Mouse (Mus musculus): ENCODE data around the gene Pla2g4c.
"Not testable (repeated sequence)": the region's sequence is repeated elsewhere in the genome, so short reads cannot be mapped to it uniquely, and the experiment has no call there.

The Pla2g4c gene

DNA sequence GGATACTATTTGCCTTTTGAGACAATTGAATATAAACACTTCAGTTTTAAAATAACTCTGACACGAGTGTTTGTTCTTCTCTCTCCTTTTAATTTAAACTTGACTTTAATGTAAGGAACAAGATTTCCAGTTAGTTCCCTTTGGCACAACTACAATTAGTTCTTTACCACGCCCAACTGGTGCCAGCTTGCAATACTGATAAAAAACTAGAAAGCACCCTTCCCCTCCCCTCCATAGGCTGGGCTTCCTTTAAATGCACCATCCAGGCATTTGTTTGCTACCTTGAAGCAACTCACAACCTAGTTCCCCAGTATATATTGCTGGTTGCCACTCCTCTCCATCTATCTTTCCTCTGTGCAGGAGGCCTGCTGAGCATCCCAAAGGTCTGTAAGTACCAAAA, at the start of gene Pla2g4c:
TSS of gene Pla2g4c (plus strand) at position 340 of the 400 bp plus-strand sequence.
- no peak for DNase-seq

DNA sequence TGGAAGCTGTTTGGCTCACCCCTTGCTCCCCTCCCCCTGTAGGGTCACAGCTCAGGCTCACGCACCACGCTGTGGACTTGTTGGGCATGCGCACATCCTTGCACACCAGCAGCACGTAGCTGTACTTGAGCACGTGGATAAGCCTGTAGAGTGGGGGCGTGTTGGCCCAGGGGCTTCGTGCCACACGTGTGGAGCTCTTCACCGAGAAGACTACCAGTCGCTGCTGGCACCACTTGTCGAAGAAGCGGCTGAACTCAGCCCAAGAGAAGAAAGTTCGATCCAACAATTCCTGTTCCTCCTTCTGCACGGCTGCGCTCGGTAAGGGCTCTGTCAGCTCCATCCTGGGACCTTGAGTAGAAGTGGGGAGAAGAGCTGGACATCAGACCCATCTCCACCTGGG, 47.4 kb upstream of the Pla2g4c start, which contains the start of gene Lig1:
TSS of gene Lig1 (plus strand) at position 203 of the 400 bp plus-strand sequence.
- no peak for DNase-seq

DNA sequence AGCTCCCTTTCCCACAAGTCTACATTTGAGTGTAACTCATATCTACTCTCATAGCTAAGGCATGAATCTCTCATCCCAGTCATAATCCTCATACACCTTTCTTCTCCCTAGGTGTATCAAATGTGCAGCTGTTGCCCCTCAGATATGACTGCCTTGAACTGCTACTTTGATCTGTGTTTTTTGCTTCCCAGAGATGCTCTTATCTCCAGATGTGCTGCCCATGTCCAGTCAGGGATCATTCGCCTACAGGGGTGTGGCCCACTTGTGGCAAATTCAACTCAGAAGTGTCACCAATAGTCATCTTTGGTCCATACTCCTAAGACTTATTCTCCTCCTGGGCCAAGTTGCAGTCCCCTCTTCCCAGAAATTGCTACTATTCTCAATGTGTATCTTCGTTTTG, 46.6 kb upstream of the Pla2g4c start:
- no peak for DNase-seq

DNA sequence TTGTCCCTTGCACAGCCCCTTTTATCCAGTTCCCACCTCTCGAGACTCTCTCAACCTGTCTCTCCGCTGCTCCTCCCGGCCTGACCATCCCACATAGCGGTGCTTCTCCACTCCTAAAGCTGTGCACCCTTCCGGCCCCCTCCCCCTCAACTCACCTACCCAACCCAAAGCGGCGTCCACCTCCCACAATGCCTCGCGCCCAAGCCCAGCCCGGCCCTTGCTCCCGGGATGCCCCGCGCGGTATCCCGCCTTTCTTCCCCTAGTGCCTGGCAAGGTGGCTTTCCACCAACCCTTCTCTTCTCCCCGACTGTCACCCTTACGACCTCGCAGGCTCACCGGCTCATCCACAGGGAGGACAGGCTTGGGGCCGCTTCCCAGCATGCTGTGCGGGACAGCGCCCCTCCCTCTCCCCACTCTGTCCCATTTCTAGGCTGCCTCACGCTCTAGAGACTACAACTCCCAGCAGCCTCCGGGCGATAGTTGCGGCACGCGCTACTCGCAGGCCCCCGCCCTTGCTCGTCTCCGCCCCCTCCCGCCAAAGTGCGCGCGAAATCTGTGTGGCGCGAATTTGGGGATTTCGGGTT, 46.1 kb upstream of the Pla2g4c start, which contains the start of gene Zswim9:
TSS of gene Zswim9 (minus strand) at position 414 of the 584 bp plus-strand sequence.
- peak; percentile 95 for DNase-seq

DNA sequence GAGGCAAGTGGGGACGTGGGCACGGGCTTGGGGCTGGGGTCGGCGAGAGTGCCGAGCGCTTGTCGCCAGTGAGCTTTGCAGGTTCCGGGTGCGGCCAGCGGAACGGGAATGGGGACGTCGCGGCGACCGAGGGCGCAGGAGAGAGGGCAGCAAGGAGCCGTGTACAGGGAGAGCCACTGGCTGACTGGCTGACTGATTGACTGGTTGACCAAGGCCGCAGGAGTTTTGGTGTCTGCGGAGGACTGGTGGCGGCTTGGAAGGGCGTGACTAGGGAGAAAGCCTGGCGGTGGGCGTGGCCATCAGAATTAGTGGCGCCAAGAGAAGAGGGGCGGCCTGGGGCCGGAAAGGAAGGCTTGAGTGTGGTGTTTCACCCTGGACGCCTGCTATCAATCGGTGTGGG, 45.5 kb upstream of the Pla2g4c start:
- not testable (repeated sequence) for DNase-seq

DNA sequence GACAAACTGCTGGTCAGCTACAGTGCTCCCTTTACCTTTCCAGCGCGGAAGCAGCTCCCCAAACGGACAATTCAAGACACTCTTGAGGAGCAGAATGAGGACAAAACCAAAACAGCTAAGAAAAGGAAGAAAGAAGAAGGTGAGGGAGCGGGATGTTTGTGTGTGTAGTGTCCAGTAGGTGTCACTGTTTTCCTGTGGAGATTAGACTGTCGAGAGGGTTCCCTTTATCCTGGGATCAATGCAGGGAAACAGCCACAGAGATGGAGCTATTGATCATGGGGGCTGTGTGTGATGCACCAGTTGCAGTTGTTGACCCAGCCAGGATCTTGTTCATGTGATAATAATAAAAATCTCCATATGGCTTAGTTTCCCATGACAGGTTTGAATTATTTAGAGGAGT, 35.8 kb upstream of the Pla2g4c start:
- peak in 1 of 2 experiments; percentile 20 for DNase-seq

DNA sequence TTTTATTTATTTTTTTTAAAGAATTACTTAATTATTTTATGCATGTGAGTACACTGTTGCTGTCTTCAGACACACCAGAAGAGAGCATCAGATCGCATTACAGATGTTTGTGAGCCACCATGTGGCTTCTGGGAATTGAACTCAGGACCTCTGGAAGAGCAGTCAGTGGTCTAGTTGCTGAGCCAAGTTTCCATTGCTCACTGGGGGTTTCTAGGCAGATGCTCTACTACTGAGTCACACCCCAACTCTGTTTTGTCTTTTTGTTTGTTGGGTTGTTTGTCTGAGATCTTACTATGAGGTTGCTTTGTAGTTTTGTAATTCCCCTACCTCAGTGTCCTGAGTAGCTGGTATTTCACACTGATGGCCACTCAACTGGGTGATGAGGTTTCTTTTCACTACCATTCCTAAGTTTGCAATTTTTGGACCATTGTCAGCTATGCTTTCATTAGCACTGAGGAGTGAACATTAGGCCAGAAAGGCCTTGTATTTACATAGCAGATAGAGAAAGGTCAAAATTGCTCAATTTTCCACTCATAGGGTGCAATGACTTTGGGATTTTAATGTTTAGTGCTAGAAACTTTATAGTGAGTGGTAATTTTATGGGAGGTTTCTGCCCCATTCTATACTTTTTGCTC, 34.3 kb upstream of the Pla2g4c start:
- DNase-seq, result no peak

DNA sequence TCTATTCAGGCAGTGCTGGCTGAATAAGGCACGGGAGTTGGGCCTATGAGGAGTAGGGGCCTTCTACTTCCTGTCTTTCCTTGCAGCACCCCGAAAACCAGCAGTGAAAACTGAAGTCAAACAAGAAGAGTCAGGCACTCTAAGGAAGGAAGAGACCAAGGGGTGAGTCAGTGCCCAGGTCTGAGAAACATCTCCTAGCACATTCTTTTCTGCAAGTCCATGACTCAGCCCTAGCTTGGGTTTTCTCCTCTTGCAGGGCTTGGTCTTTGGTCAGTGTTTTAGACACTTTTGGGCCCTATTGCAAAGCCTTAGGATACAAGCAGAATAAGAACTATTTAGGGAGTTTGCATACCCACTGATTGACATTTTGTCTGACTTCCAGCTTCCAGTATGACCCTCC, 33.1 kb upstream of the Pla2g4c start:
- no peak for DNase-seq

DNA sequence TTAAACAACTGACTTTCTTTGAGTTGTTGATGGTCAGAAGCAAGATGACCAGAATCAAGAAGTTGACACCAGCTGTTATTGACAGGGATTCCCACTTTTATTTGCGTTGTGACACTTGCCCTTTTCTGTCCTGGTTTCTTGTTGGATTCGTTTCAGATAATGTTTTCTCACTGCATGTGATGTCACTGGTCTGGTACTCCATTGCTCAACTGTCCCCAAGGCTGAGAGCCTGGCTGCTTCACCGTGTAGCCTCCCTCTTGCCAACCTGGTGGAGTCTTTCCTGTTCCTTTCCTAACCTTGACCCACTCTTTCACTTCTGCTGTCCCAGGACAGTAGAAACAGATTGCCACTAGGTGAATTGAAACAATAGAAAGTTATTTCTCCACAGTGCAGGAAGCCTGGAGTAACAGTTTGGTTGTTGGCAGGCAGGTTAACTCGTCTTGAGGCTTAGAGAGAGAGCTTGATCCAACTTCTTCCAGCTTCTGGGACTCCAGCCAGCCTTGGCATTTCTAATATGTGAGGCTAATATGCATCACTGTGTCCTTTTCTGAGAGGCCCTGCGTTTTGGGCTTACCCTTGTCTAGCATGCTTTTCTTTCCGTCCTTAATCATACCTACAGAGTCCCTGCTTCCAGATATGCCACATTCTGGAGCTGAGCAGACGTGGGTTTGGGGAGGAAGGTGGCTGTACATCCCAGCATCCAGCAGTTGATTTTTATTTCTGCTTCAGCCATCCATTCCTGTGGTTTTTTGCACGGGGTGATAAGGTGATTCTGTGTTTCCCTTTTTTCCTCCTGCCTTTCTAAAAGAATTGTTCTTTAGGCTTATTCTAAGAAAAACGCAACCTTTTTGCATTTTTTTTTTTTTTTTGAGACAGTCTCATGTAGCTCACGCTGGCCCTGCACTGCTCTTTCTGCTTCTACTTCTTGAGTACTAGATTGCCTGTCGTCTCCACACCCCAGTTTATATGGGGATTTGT, 30.3 kb upstream of the Pla2g4c start:
- DNase-seq, result no peak

DNA sequence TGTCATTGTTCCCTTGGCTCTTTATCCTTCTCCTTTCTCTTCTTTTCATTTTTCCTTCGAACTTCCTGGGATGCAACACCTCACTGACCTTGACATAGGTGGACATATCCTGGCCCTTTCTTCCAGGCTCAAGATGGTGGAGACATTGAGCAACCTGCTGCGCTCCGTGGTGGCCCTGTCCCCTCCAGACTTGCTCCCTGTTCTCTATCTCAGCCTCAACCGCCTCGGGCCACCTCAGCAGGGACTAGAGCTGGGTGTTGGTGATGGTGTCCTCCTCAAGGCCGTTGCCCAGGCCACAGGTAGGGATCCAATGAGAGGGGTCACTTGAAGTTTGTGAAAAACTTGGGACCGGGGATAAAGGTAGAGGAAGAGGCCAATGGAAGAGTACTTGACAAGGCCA, 29.2 kb upstream of the Pla2g4c start:
- DNase-seq, result no peak

DNA sequence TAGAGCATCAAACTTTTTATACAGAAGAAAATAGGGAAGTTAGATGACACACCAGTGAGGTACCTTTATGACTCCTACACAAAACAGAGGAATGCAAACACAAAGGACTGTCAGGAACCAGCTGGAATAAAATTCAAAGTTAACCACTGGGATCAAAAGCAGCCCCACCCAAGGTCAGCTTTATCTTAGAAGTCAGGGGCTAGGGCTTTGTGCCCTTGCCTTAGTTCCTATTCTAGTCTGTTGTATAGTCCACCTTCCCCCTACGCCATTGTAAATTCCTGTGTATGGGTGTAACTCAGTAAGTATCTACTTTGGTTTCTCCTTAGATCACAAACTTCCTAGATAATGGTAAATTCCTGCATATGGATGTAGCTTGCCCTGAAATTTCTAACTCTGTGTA, 26.8 kb upstream of the Pla2g4c start:
- no peak for DNase-seq

DNA sequence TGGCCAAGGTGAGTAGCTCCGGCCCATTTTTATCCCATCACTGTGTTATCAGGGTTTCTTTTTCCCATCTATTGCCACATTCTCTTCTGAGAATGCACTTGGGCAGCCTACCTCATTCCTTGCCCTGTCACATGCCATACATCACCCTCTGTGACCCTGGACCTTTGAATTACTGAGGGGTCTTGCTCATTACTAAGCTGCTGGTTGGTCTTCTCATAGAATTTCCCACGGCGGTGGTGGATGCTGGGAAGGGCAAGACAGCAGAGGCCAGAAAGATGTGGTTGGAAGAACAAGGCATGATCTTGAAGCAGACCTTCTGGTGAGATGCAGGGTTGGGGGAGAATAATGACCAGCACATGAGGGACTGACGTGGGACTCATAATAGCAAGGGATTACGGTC, 25.6 kb upstream of the Pla2g4c start:
- DNase-seq, result no peak

DNA sequence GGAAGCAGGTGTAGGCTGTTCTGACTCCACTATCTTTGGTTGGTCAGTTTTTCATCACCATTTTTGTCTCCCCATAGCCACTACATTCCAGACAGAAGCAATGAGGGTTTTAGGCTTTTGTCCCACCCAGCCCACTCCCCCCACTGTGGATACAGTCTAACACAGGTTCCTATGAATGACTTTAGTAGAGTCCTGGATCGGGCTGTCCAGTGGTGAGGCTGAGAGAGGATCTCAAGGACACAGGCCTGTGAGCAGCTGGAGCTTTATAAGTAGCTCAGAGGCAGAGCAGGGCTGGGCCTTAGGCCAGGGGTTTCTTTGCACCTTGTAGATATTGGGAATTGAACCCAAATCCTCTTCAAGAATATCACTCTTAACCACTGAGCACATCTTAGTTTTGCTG, 22.8 kb upstream of the Pla2g4c start:
- no peak for DNase-seq

DNA sequence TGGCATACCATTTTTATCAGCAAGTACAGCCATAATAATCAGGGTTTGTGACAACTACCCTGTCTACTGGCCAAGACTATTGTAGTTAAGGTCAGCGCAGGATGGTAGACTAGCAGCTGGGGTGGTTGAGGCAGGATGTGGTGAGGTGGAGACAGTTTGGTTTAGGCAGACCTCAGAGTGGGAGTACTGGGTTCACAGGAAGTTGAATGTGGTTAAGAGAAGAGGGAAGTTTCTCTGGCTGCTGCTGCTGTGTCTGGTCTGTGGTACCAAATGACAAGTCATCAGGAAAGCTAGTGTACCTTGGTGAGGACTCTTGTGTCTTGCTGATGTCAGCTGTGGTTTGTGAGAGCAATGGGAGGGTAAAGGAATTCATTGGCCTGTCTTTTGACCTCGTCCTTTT, 21.7 kb upstream of the Pla2g4c start:
- no peak for DNase-seq

DNA sequence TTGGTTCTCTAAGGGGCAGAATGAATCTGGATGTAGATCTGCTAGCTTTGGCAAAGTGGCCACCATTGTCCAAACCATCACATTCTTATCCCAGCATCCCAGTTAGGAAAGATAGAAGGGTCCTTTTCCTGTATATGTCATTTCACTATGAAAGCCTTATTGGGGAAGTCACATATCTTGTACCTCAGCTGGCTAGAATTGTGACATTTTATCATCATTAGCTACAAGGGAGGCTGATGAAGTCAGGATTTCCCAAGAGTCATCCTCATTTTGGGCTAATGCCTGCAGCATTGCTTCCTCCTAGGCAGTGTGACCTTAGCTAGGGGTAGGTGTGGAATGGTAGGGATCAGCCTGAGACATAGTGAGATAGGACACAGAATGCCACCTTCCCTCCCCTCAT, 21.1 kb upstream of the Pla2g4c start:
- no peak for DNase-seq

DNA sequence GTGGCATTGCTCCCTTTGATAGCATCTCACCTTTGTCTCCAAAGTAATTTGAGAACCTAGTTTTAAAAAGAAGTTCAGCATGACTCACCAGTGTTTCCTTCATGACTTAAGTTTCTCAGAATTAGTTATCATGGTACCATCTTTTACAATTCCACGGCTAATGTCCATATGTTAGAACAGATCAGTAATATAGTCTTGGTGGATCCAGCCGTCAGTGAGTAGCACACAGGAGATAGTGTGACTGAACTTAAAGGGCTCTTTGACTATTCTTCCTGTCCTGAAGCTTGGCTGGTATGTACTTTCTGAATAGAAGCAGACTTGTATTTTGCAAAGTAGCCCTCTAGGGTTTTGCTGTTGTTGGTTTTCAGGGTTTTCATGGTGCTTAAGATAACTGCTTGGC, 15.0 kb upstream of the Pla2g4c start:
- no peak for DNase-seq

DNA sequence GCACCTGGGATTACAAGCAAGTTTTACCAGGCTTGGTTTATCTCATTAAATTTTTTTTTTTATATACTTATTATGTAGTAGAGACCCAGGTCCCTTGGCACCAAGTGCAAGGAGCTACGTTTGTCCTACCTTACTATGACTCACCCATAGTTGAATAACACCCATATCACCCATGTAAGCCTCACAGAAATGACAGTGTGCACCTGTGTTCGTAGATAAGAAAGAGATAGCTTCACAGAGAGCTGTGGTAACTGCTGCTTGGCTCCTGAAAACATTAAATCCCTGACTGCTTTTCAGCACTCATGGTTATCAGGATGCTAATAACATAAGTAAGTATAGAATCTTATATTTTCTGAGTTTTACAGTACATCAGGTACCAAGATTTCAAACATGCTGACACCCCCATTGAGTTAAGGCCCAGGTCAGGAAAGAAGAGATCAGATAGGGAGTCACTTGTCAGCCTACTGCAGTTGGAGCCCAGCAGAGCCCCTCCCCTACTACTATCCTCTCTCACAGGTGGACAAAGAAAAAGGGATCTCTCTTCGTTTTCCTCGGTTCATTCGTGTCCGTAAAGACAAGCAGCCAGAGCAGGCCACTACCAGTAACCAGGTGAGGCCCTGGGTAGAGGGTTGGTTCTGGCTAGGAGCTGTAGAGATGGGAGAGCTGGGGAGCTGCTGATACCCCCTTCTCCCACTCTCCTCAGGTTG, 13.8 kb upstream of the Pla2g4c start:
- DNase-seq, result no peak

DNA sequence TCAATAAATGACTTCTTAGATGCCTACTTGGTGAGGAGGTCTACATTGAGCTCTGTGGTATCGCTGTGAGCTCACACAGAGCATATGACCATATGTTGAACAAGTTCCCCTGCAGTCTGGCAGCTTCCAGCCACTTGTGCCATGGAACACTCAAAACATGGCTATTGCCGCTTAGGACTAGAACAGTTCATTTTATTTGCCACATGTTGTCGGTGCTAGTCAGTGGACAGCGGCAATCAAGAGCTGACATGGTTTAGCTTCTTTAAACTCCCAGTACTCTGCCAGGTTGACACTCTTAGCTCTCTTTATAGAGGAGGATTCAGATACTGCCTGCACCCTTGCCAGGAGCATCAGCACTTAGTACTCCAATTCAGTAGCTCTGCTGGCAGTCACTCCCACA, 13.1 kb upstream of the Pla2g4c start:
- no peak for DNase-seq

DNA sequence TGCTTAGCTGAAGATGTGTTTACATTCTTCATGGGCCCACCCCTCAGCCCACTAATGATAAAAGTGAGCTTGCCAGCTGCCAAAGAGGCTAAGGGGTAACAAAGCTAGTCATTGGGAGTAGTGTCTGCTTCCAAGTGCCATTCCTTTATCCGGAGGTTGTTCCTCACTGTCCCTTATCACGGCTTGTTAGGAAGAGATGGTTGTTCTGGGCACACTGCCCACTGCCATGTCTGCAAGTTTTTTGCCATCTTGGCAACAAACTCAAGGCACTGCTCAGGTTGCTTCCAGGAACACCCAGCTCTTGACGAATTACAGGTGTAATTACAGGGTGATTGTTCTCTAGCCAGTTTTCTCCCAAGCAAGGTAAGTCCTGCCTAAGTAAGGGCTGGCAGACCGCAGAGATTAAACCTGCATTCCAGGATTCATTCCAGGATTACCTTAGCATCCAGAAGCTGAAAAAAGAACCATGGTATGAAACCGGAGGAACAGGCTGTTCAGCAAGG, 10.3 kb upstream of the Pla2g4c start:
- peak in 1 of 2 experiments; percentile 18 for DNase-seq

DNA sequence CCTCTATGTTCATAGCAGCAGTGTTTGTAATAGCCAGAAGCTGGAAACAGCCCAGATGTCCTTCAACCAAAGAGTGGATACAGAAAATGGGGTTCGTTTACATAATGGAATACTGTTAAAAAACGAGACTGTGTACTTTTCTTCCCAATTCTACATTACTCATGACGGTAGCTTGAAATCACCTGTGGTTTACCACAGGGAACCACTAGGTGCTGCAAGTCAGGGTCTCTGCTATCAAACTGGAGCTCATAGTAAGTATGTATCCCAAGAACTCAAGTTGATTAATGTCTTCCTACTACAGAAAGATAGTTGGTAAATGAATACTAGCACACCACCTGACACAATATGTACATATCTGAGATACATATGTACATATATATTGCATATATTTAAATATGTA, 3.0 kb upstream of the Pla2g4c start:
- DNase-seq, result no peak

DNA sequence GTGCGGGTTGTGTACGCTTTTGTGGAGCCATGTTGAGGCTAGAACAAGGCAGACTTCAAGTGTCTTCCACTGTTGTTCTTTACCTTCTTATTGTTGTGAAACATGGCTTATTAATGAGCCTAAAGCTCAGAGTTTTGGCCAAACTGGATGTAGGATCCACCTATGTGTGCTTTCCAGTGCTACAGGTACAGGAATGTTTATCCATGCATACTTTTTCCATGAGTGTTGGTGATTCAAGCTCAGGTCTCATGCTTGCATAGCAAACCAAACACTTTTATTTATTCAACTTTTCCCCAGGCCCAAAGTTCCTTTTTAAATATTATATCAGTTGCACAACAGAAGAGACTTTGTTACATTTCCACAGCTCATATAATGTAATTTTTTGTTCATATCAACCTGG, 6.1 kb downstream of the Pla2g4c start:
- DNase-seq, result no peak

DNA sequence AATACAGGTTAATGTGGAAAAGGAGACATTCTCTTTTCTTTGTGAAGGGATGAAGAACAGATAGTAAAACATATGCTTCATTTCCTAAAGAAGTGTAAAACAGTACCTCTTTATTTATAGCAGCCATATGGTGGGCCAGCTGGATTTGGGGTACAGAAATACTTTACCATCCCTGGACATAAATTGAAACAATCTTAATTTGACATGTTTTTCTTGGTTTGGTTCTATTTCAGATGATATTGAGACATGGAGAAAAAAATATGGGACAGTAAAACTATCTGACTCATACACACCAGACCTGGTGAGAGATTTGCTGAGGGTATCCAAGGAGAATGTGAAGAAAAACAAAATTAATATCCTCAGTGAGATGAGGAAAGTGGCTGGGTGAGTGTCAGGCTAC, 31.5 kb downstream of the Pla2g4c start:
- no peak for DNase-seq

DNA sequence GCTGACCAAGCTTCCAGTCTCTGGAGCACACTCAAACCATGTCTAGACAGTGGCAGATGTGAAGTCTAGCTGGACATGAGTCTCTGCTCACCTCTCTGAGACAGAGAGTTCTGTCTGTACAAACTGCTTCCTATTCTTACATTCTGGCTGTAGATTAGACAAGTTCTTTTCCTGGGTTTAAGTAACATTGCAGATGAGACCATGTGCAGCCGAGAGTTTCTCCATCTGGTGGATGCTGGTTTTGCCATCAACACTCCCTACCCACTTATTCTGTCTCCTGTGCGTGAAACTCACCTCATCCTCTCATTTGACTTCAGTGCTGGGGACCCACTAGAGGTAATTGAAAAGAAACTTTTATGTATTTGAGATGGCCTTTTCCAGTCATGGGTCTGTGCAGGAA, 56.1 kb downstream of the Pla2g4c start:
- no peak for DNase-seq
